Mouse (Mus musculus) macrophage (primary cell): ENCODE results near the gene Copb1. TPM values are rescaled to one million over a fixed set of nuclear protein-coding genes. Genes with fewer than 3 reads are reported as not detected.

Experiments used
- H3K27ac ChIP-seq: fragments of 350-480 bp; formaldehyde crosslinking; 2 replicates; pipeline ENCODE4 v1.9.0; 2021
- H3K36me3 ChIP-seq: fragments of 350-480 bp; formaldehyde crosslinking; 2 replicates; pipeline ENCODE4 v1.9.0; 2021; ENCODE audit errors: inconsistent target
- H3K4me3 ChIP-seq: fragments of 350-480 bp; formaldehyde crosslinking; 2 replicates; pipeline ENCODE4 v1.9.0; 2021; ENCODE audit errors: inconsistent target
- H3K79me2 ChIP-seq: fragments of 350-480 bp; formaldehyde crosslinking; 2 replicates; pipeline ENCODE4 v1.9.0; 2021; ENCODE audit errors: inconsistent target
- WGBS: methylation state at CpG from one replicate; pipeline ENCODE4 v1.1.7; 2026; ENCODE audit warnings: inconsistent platforms; ENCODE audit not compliant: missing documents; 5-methylcytosine and 5-hydroxymethylcytosine counted together
- polyA plus RNA-seq: library from polyadenylated mRNA; stranded (reverse); fragments of 250-400 nt; gene quantifications from 3 replicates; pipeline ENCODE4 v1.2.4, GENCODE M21; 2018; ENCODE audit warnings: inconsistent platforms
- total RNA-seq, 78 experiments: library from RNA; depleted of rRNA; stranded (reverse); fragments of 250-400 nt; gene quantifications; 1 replicate in 9 of 78; 2 replicates in 24 of 78; 3 replicates in 43 of 78; 4 replicates in 2 of 78; pipeline ENCODE4 v1.2.4; 2018; ENCODE audit warnings: inconsistent platforms in 56 of 78

Copb1 gene
- 10 to 100 TPM; 41.7 to 69.9 (median 60.1) TPM for total RNA-seq (2018; cell fraction: chromatin; rRNA removed)
- total RNA-seq (2018; cell fraction: cytosol; rRNA removed), result 100 to 1,000 TPM in 11 of 26 experiments, 10 to 100 TPM in 15; 78.3 to 112 (median 97.5) TPM
- 10 to 100 TPM; 46.3 to 92.5 (median 72.1) TPM for total RNA-seq (2018; cell fraction: nucleus; rRNA removed)
- 90.4 to 109 TPM (median 90.6 TPM) in 3 replicates for polyA plus RNA-seq

DNA sequence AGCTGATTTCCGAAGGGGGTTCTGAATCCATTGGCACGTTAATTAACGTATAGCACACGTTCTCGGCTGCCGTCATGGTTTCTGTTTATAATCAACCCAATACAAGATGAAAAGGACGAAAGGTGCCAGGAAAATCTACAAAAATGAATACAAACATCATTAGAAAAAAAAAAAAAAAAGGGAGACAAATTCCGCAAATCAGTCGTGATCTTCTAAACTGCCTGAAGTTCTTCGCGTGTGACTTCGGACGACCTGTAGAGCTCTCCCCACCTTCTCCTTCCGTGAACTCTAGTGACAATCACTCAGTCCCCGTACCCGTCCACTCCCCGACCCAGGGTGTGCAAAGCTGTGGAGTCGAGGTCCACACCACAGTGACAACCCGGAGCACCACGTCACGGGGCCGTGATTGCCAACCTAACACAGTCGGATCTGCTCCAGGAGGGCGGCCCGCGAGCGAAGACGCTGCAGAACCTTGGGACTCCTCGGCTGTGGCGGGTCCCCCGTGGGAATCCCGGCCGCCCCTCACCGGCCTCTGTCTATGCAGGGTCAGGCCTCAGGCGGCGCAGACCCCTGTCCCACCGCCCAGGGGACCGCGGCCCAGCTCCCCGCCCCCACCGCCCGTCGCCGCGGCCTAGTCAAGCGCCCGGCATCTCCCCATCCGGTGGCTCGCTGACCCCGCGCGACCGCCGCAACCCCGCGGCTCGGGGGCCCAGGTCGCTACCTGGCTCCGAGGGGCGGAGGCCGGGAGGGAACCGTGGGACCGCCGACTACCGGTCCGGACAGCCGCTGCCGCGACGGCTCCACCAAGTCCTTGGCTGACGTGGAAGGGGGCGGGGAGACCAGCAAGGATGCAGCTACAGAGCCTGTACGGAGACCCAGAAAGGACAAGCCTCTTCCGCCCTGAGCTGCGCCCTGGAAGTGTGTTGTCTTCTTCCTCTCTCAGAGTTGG, at the start of gene Copb1:
Copb1 (minus strand) TSS at position 827 of the 949 bp plus-strand sequence.
- Histone ChIP-seq H3K27ac (peak within 1 kb of the TSS; percentile 36), H3K79me2 (peaks cover 39% of the 10 kb centered on the region), H3K36me3 (peaks cover 32% of the 10 kb centered on the region), H3K4me3 (peak within 1 kb of the TSS; percentile 81)
- whole genome bisulfite sequencing, result 4% methylated on average over 73 of the region's 75 CpGs

DNA sequence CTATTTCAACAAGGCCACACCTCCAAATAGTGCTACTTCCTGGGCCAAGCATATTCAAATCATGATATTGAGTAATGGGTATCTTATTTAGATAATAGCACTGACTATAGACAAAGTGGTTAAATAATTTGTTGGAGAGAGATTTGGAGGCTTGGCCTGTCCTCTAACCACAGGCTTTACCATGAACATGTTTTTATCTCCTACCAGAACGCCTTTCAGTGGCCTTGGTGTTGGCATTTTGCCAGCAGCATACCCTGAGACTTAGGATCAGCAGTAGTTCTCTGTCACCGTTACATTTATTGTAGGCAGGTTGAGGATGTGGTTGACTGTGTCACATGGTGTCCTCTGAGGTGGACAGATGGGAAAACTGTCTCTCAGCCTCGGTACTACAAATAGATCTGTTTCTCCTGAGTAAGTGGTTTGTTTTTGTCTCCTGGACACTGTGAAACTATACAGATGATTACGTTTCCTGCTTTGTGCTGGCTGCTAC, 46.8 kb upstream of the Copb1 start:
- Histone ChIP-seq H3K27ac (peak overlapping the region; percentile 36; the same call in 1 of the 2 replicates), H3K79me2 (no peaks in the 10 kb centered on the region), H3K36me3 (no peaks in the 10 kb centered on the region), H3K4me3 (no peak overlapping the region)
- 11% methylated on average over 4 of the region's 4 CpGs for WGBS

DNA sequence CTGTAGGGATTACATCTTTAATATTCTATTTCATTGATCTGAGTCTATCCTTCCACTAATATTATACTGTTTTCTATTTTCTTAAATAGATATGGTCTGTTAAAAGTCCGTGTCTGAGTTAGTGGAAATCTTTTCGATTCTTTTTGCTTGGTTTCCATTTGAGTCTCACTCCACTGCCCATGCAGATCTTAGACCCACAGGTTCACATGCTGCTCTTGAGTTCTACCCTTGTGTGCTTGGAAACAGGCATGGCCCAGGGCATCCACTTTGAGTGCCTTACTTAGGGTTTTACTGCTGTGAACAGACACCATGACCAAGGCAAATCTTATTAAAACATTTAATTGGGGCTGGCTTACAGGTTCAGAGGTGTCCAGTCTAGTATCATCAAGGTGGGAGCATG, 46.3 kb upstream of the Copb1 start:
- 94% methylated on average over 2 of the region's 2 CpGs for WGBS
- H3K27ac ChIP-seq, result no peak overlapping the region
- no peaks in the 10 kb centered on the region for H3K79me2 ChIP-seq
- no peak overlapping the region for H3K4me3 ChIP-seq
- no peaks in the 10 kb centered on the region for H3K36me3 ChIP-seq

DNA sequence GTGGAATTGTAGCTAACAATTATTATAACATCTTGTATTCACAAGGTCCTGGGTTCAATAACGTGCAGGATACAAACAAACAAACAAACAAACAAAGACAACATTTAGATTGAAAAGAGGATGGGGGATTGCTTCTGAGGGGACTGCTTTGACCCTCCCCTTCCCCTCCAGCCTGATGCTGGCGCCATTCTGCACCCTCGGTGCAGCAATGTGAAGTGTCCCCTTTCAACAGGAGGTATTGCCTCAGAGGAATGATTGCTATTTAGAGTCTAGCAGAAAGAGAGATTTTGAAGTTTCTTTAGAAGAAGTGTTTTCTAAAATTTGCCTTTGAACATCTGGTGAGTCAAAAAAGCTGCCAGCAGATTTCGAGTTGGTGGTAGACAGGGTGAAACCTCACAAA, 44.7 kb upstream of the Copb1 start:
- Histone ChIP-seq H3K4me3 (no peak overlapping the region), H3K79me2 (no peaks in the 10 kb centered on the region), H3K36me3 (no peaks in the 10 kb centered on the region), H3K27ac (no peak overlapping the region)
- WGBS, result 79% methylated on average over 4 of the region's 4 CpGs

DNA sequence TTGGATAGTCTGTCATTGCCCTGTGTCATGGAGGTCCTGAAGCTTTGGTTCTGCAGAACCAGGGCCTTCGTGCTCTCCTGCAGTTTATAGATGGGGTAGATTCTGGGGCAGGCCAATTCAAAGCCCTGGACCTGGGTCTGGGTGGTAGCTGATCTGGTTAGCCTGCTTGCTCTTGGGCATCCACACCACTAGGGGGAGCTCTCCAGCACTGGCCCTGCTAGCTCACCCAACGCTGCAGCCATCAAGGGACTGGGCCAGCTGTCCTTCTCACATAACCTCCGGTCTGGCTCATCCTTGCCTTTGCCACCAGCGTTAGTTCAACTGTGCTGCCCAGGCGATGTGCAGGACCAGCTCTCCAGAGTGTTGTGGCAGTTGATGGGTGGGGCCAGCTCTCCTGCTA, 40.2 kb upstream of the Copb1 start:
- no peak overlapping the region for H3K4me3 ChIP-seq
- 84% methylated on average over 5 of the region's 5 CpGs for WGBS

DNA sequence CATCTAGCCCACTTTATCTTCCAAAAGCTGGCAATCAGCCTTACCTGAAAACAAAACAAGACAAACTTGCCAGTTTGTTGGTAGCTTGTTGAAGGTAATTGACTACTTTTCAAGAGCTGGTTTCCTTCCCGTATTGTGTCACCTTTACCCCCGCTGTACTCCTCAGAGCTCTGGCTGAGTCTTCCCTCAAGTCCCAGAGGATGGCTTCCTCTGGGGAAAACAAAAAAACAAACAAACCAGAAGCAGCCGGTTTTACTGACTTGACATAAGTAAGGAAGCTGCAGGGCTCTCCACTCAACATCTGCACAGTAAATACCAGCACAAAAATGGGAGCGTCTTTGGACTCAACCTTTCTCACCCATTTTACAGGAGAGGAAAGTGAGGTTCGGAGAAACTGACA, 39.4 kb upstream of the Copb1 start:
- H3K4me3 ChIP-seq, result no peak overlapping the region
- H3K36me3 ChIP-seq, result no peaks in the 10 kb centered on the region
- no peaks in the 10 kb centered on the region for H3K79me2 ChIP-seq
- H3K27ac ChIP-seq, result no peak overlapping the region
- WGBS, result 74% methylated on average over 5 of the region's 5 CpGs

More for the DNA sequence above, 40.2 kb upstream of the Copb1 start:
- H3K36me3 ChIP-seq, result no peaks in the 10 kb centered on the region
- no peaks in the 10 kb centered on the region for H3K79me2 ChIP-seq
- no peak overlapping the region for H3K27ac ChIP-seq

DNA sequence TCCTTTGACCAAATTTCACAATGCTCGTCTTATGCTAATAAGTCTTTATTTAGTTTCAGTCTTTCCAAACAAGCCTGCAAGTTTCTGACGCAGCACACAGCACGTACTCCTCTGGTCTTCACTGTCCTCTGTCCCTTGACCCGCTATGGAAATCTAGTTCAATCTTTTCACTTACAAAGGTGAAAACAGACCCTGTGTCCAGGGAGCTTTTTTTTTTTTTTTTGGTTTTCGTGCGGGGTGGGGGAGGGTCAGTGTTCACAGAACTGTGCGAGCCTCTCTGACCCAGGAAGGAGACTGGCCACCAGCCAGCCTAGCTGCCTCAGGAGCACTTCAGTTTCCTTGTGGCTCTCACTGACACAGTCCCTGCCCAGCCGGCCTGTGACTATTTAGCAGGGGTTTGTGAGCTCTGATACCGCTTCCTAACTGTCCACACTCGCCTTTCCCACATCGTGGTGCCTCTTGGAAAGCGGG, 38.0 kb upstream of the Copb1 start:
- no peaks in the 10 kb centered on the region for H3K79me2 ChIP-seq
- H3K36me3 ChIP-seq, result no peaks in the 10 kb centered on the region
- H3K27ac ChIP-seq, result peak overlapping the region; percentile 94
- WGBS, result 4% methylated on average over 12 of the region's 12 CpGs
- H3K4me3 ChIP-seq, result peak overlapping the region; percentile 19

DNA sequence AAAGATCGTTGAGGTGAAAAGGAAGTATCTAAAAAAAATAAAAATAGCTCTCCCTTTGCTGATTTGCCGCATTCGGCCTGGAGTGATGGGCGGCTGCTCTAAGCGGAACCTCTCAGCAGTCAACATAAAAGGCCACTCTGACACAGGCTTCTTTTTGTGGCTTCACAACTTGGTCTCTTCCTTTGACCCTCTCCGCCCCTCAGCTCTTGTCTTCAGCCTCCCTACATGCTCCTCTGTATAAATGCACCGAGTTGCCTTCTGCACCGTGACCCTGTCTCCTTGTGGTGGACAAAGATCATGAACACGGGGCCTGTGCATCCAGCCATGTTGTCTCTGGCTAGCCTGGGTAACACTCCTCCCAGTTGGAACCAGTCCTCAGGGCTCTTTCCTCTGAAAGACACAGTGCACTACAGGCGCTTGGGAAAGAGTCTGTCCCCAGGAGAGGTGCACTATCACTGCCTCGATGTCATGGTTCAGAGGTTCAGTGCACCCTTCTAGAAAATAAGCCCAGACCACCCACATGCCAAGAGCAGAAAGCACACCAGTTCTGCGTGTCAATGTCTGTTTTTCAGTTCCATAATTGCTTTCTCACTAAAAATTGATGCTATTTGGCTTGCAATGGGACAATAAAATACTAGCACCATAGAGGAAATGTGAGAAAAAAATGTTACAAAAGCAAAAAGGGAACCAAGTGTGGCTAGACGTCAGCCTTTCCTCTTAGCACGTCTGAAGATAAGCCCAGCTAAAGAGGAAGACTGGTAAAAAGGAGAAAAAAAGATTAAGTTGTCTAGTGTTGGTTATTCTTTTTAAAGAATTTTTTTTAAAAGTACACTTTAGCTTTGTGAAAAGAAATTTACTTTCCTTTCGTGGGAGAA, 37.2 kb upstream of the Copb1 start:
- H3K4me3 ChIP-seq, result peak overlapping the region; percentile 19
- no peaks in the 10 kb centered on the region for H3K79me2 ChIP-seq
- H3K27ac ChIP-seq, result peak overlapping the region; percentile 94
- no peaks in the 10 kb centered on the region for H3K36me3 ChIP-seq
- WGBS, result 18% methylated on average over 15 of the region's 15 CpGs

DNA sequence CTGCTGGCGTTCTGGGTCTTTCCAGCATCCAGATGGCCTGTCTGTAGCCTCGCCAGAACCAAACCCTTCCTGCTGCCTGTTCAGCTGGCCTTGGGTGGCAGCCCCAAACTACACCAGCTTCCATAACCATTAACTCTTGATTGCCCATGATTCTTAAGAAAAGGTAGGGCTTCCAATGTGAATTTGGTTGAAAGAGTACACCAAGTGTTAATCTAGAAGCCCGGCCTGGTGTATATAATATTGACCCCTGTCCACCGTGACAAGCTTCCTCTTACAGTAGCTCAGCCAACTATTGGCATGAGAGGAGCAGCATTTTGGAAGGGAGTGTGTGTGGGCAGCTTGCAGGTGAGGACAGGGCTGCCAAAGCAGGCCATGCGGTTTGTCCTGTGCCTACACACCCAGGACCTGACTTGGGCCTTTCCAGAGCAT, 35.6 kb upstream of the Copb1 start:
- H3K4me3 ChIP-seq, result no peak overlapping the region
- H3K79me2 ChIP-seq, result no peaks in the 10 kb centered on the region
- WGBS, result 86% methylated on average over 5 of the region's 5 CpGs
- H3K36me3 ChIP-seq, result no peaks in the 10 kb centered on the region
- H3K27ac ChIP-seq, result no peak overlapping the region

DNA sequence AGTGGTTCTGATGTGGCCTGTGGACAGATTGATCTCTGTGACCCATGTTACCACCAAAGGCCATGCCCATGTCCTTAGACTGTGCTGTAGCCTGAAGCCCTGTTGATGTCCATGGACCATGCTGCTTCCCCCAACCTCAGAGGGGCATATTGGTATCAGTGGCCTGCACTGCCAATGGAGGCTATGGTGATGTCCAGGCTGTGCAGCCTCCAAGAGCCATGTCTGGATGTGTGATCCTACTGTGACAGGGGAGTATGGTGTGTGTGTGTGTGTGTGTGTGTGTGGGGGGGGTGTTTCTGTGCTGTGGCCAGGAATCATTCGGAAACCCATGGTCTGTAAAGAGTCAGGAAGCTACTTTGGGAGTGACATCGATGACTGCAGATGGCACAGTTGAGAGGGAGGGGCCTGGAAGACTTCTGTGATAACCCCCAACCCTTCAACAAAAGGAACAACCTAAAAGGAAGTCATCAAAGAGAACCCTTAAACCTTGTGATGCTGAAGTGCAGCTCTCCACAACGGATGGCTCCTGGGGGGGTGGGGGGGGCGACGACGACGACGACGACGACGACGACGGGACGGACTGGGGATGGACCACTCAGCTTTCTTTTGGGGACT, 29.9 kb upstream of the Copb1 start:
- H3K27ac ChIP-seq, result no peak overlapping the region

DNA sequence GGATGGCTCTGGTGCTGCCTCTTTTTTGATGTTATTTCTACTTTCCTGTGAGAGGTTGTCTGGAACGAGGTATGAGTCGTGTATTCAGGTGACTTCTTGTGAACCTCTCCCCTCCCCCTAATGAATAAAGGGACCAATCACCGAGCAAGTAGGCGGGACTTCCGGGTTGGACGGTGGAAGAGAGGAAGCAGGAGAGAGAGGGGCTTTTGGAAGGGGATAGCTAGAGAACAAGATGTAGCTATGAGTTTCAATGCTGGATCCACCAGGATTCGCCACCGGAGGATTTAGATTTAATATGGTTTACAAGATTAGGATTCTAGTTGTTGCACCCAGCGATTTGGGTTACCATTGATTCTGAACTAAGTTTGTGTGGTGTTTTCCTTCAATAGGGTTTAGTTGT, 28.5 kb upstream of the Copb1 start:
- H3K4me3 ChIP-seq, result no peak overlapping the region
- 86% methylated on average over 9 of the region's 9 CpGs for WGBS
- no peaks in the 10 kb centered on the region for H3K79me2 ChIP-seq
- H3K36me3 ChIP-seq, result no peaks in the 10 kb centered on the region
- no peak overlapping the region for H3K27ac ChIP-seq

More for the DNA sequence above, 29.9 kb upstream of the Copb1 start:
- H3K36me3 ChIP-seq, result no peaks in the 10 kb centered on the region
- no peak overlapping the region for H3K4me3 ChIP-seq
- 88% methylated on average over 14 of the region's 14 CpGs for WGBS
- no peaks in the 10 kb centered on the region for H3K79me2 ChIP-seq

DNA sequence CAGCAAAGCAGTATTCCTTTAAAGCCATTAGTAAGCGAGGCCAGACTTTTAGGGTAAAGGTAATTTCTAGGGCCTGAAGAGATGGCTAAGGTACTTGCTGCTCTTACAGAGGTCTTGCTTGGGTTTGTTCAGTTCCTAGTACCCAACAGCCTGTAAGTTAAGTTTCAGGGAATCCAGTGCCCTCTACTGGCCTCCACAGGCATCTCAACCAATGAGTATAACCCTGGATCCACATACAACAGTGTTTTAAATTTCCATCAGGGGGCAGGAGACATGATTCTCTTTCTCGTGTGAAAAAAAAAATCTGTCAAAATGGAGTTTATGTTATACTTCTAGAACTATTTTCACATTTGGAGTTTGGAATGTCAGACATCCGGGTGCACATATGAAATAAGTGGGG, 27.2 kb upstream of the Copb1 start:
- Histone ChIP-seq H3K36me3 (no peaks in the 10 kb centered on the region), H3K4me3 (no peak overlapping the region), H3K27ac (no peak overlapping the region), H3K79me2 (no peaks in the 10 kb centered on the region)
- WGBS, result 73% methylated on average over 3 of the region's 3 CpGs

DNA sequence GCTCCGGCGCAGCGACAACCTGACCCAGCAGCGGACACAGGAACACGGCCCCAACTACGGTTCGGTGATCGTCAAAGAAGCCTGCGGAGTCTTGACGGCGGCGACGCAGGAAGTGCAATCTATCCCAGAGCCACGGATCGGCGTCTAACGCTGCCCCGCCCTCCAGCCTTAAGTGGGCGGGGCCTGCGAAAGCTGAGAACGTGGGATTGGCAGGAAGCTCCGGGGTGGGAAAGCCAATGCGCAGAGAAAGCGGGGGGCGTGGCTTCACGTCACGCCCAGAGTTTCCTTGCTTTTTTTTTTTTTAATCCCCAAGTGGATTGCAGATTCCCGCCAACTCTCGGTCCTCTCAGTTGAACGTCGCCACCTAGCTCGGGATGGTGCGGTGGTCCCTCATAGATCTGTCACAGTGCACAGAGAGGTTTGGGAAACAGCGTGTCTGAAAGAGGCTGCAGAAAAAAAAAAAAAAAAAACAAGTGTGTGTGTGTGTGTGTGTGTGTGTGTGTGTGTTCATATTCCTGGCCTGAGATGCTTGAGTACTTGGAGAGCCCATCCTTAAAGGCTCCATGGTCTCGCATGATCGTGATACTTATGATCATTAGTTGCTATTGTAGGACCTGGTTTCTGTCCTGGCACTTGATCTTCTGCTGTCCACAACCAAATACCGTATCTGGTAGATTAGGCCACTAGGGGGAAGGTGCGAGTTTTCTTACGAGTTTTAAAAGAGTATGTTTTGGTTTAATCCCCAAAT, 21.7 kb upstream of the Copb1 start, which contains the start of gene Psma1:
Psma1 (minus strand) TSS at position 114 of the 748 bp plus-strand sequence.
- 0% methylated on average over 37 of the region's 39 CpGs for WGBS
- Histone ChIP-seq H3K79me2 (peaks cover 36% of the 10 kb centered on the region), H3K36me3 (peaks cover 24% of the 10 kb centered on the region), H3K27ac (peak within 1 kb of the TSS; percentile 86), H3K4me3 (peak within 1 kb of the TSS; percentile 88)
